Mouse (Mus musculus) frontal cortex, adult (tissue): ENCODE results near the gene Itgb3.

Experiments
- ATAC-seq: cut with Nextera tagmentation; 2 replicates; pipeline ENCODE4 v1.9.2; 2017; ENCODE audit warnings: mild to moderate bottlenecking, moderate library complexity, mixed read lengths; ENCODE audit not compliant: low TSS enrichment

Gene Itgb3

DNA sequence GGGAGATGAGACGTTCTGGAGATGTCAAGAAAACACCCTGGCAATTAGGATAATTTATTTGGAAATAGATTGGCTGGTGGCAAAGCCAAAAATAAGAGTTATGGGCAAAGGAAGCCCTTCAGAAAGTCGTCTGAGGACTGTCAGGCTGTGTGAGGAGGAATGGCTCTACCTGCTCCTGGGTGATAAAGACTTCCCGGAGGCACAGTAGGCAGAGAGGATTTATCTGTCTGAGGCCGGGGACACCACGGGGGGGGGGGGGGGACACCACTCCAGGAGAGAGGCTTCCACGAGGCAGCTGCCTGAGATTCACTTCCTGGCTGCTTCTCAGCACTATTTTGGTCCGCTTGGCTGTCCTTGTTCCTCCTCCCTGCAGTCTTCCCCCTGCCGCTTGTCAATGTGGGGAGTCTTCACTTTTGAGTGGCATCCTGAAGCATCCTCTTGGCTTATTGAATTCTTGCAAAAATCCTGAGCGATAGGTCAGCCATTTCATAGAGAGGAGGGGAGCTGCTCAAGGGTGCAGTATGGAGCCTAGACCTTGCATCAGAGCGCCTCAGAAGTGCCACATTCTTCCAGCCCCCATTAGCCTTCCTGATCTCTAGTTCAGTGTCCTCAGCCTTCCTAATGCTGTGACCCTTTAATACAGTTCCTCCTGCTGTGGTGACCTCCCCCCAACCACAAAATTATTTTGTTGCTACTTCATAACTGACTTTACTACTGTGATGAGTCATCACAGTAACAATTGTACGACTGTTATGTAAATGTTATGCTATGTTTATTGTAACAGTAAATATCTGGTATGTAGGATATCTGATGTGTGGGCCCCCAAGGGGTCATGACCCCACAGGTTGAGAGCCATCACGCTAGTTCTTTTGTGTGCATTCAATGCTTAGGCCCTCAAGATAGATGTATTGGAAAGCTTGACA is 14.5 kb downstream of the Itgb3 start:
- peak; percentile 79 for ATAC-seq

DNA sequence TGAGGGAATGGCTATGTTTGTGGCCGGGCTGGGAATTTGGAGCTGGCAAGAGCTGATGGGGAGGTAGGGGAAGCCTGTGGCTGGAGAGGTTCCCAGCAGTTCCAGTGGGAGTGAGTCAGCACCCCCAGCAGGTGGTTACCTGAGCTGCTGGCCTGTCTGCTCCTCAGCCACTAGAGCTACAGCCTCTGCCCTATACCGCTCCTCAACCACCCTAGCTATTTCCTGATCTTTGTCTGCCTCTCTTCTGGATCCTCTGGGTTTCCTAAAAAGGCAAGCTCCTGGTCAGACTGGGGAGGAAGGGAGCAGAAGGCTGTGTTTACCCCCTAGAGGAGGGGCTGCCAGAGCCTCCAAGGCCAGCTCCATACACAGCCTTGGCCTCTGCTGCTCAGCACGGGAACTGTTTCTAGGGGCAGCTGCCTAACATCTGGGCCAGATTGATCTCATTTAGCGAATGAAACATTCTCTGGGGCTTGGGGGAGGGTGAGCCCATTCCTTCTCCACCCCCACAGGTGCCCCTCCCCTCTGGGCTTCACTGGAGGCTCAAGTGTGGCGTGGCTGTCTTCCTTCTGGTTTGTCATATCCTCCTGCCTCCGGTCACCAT is 17.1 kb downstream of the Itgb3 start:
- ATAC-seq = no peak

DNA sequence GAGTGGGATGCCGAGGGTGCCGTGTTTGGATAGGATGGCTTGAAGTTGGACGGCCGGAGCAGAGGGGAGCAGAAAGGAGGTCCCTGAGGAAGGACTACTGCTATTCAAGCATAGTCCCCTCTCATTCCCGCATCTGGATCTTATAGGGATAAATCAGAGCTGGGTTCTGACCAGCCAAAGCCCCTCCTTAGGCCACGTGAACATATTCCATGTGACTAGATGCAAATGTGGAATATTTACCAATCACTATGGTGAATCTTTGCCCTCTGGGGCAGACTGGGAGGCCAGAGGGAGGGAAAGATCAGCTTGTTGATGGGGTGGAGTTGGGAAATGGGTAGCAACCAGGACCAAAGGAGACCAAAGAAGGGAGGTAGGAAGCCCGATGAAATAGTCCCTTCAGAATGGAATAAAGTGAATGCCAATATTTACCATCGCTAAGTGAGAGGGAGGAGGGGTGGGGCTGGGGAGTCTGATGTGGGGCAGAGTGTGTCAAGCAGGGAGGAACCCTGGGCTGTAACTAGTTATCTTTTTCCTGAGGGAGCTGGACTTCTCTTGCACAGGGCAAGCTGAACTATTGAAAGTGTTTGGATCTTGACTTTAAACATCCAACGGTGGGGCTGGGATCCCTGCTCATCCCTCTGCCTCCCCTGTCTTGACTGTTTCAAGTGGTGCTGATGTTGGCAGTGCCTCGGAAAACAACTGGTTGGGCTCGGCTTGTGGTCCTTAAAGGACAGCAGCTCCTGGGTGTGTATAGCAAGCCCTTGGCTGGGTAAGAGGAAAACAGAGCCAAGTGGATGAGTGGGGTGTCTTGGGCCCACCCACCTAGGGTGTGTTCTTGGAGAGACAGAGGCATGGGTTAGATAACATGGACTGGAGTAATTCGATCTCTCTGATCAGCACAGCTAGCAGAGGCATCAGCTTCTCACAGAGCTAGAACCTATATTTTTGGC is 17.9 kb downstream of the Itgb3 start:
- no peak for ATAC-seq

DNA sequence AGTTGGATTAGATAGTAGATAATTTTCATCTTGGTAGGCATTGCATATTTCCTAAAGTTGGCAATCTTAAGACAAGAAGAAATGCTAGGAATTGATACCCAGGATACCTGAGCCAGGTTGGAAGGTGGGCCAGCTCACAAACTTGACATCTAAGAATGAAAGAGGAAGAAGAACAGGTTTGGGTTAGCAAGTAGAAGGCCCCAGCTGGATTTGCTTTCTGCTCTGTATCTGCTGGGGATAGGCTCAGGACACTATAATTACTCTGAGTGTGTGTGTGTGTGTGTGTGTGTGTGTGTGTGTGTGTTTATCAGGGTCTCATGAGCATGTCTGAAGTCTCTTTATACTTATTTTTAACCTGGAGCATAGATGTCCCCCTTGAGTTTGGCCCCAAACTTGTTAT is 18.8 kb downstream of the Itgb3 start:
- ATAC-seq = no peak

DNA sequence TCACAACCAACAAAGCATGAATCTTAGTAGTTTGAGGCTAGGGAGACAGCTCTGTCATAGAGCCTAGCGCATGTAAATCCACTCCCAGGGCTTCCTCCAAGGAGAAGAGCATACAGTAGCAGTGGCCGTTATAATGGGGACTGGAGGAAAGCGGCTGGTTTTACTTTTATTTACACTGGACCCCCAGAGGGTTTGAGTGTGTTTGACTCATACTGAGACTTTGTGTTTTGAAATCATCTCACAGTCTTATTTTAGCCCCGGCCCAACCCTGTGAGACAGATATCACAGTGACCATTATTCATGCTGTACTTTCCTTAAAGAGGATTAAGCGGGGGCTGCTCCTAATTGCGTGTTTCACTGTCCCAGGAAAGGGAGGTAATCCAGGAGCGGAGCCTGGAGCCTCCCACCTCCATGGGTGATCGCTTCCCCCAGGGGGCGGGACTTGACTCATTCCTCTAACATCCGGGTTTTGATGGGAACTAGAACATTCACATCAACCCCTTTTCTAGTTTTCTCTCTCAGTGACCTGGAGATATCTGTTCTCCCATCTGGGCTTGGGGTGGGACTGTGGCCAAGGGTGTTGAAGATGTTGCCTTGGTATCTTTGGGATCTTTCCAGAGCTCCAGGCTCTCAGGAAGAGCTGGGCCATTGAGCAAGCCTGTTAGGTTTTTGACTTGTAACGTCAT is 20.0 kb downstream of the Itgb3 start:
- no peak for ATAC-seq

DNA sequence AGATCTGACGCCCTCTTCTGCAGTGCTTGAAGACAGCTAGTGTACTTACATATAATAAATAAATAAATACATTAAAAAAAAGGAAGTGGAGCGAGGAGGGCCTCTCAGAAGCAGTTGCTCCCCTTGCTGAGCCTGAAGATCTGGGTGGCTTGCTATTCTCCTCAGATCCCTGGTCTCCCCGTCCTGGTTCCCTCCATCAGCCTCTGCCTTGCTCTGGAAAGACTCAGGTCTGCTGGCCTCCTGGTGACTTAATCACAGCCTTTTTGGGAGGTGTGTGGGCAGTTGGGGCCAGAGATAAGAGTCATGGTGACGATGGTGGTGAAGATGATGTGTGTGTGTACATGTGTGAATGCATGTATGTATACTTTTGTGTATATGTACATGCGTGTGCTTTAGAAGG is 20.8 kb downstream of the Itgb3 start:
- ATAC-seq = no peak

DNA sequence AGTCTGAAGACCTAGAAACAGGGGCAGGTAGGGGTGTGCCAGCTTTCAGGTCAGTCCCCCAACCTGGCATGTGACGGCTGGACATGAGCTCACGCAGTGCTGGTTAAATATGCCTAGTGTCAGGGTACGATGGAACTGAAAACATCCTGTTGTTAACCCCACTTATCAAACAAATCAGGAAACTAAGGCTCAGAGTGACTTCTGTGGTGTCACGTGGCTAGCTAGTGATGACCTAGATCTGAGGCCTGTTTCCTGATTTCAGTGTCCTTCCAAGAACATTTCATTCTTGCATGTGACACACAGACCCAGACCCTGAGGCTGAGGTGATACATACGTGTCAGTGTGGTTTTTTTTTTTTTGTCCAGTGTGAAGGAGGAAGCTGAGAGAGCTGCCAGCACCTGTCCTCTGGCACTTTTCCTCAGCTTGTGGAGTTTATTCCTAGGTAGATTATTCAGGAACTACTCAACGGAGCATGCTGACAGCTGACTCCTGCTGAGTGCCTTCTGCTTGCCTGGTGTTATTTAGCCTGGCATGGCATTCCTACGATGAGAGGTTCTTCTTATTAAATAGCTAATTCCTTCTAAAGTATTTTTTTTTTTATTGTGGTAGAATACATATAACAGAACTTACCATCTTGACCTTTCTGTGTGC is 22.5 kb downstream of the Itgb3 start:
- no peak for ATAC-seq

DNA sequence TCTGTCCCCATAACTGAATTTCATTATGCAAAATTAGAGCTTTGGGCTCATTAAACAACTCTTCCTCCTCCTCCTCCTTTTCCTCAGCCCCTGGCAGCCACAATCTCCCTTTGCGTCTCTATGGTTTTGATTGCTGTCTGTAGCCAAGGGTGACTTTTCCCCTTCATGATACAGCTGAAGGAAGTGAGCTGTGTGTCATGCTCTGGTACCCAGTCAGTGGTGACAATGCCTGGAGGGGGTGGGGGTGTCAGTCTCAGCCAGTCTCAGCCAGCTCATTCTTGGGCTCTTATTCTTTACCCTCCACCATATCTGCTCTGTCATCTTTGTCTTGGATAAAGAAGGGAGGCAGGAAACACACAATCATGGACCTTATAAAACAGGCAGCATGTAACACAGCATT is 23.5 kb downstream of the Itgb3 start:
- ATAC-seq = no peak

DNA sequence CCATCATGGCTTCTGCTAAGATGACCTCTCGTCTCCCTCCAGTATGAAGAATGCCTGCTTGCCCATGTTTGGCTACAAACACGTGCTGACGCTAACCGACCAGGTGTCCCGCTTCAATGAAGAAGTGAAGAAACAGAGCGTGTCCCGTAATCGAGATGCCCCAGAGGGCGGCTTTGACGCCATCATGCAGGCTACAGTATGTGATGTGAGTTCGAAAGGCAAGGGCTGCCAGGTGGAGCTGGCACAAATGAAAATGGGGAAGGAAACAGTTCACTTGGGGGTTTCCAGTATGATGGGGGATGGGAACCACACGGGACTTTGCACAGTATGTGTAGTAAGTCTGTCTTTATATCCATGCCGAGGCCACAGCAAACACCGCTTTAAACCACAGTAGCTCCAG is 29.2 kb downstream of the Itgb3 start:
- no peak for ATAC-seq

DNA sequence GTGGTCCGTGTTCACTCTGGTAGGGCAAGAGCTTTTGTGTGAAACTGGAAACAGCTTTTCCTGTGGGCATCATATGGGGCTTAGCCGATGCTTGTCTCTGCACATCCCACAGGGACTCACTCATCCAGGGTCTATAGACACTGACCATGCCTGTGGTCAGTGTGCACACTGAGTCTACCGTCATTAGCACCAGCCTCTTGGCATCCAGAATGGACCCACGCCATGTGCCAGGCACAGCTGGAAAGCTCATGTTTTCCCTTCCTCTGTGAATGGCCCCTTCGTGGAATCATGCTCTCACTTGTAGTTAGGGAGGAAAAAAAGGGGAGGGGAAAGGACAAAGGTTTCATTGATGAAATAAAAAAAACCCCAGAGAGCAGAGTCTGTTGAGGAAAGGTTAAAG is 30.2 kb downstream of the Itgb3 start:
- no peak for ATAC-seq

DNA sequence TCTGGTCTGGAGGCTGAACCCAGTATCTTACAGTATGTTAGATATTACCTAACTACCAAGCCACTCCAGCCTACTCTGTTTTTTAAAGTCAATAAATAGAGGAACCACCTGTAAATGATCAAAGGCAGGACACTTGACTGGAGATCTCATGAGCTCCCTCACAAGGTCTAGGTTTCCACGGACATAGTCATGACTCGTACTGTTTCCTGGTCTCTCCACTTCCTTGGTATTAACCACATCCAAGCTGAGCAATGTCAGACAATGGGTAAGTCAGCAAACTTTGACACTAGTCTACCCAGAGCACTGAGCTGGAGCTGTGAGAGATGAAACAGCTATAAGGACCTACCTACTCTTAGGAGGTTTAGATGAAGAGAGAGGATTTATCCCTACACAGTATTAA is 31.1 kb downstream of the Itgb3 start:
- ATAC-seq = no peak

DNA sequence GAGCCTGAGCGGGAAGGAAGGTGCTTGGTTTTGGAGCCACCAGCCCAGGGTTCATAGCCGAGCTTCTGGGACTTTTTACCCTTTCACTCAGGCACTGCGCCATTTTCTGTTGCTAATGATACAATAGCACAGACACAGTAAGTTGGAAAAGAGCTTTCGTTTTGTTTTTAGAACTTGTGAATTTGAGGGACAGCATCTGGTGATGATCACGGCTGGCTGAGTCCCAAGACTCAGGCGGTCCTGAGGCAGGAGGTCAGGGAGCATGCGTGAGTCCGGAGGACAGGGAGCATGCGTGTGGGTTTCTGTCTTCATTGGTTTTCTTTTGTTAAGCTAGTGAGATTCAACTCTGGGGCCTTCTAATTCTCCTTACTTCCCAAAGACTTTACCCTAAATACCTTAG is 31.8 kb downstream of the Itgb3 start:
- ATAC-seq = no peak

DNA sequence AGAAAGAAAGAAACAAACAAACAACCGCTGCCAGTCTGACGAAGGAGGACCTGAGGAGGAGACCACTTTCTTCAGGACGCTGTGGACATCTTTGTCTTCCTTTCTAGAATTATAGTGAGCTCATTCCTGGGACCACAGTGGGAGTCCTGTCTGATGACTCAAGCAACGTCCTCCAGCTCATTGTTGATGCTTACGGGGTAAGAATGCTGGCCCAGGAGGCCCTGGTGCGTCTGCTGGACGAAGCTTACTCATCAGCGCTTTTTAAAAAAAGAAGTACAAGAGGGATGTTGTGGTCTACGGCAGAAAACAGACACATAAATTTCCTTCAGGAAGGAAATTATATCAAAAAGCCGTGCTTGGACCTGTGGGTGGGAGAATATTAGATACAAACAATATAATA is 33.1 kb downstream of the Itgb3 start:
- no peak for ATAC-seq

DNA sequence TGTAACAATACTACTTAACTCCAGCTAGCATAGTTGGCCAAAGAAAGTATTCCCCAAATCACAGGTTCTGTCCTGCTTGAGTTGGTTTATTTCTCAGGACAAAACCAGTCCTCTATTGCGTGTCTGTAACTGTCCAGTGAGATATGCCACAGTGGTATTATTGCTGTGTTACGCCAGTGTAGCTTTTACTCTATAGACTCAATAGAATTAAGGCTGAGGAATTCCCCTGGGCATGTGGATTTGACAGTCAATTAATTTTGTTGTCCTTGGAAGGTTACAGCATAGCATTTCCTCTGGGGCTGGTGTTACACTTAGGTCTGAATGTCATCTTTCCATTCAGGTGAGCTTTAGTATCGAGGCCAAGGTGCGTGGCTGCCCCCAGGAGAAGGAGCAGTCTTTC is 35.4 kb downstream of the Itgb3 start:
- ATAC-seq = no peak

DNA sequence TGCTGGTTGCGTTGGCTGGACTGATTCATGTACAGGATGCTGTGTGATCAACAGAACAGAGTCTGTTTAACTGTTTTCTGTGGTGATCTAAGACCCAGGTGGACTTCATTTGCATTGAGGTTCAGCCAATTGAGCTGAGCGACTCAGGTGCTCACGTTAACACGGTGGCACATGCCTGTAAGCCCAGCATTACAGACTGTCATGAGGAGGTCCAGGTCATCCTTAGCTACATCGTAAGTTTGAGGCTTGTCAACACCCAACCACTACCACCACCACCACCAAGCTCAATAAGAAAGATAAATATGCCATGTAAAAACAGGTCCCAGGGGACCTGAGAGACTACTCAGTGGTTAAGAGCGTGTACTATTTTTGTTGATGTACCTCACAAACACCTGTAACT is 37.6 kb downstream of the Itgb3 start:
- no peak for ATAC-seq

DNA sequence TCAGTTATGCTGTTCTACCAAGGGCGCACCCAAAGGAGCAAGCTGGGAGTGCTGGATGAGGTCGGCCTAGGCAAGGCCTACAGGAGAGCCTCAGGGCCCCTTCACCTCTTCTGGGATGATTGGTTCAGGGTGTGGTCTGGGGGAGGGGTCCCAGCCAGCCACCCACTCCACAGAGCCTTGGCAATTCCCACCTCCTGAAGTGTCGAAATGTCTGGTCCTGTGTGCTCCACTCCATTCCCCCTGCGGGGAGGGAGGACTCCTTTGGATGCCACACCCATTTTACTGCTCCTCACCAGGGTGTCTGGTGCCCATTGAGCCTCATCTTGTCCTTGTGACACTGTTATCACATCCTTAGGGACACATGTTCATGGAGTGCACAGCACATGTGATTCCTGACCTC is 38.4 kb downstream of the Itgb3 start:
- ATAC-seq = no peak

DNA sequence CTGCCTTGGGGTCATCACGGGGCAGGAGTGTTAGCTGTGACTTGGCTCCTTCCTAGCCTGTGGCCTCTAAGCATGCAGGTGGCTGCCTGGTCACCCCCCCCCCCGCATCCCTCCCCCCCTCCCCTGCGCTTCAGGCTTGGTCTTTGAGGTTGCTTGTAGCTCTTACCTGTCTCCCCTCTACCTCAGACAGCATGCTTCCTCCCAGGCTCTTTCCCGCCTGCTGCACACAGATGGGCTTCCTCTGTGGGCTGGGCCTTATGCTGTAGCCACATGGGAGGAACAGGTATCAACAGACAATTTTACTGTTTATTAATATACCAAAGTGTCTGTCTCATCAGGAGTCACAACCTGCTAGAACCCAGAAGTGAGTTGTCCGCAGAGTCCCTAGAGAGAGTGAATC is 38.8 kb downstream of the Itgb3 start:
- no peak for ATAC-seq

DNA sequence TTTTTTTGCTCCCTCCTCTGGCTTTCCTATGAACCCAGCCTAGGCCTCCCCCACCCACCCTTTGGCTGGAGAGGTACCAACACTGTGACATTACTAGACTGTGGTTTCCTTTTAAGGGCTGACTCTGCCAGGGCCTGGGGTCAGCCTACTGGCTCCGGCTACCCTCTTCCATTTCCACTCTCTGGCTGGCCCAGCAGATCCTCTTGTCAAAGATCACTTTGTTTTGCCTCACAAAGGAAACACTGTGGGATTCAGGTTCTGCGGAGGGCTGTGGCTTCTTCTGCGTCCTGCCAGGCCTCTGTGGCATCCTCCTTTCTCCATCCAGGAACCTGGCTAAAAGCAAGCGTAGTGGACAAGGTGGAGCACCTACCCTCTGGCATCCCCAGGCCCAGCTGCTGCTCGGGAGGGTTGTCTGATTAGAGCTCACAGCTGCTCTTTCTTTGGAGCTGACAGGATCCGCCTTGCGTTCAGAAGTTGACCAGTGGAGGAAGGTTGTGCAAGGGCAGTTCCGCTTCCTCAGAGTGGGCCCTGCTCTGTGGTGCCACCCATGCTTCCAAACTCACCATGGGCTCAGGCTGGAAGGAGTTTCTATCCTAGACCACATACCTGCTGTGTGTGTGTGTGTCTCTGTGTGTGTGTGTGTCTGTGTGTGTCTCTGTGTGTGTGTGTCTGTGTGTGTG is 39.5 kb downstream of the Itgb3 start:
- ATAC-seq = no peak

DNA sequence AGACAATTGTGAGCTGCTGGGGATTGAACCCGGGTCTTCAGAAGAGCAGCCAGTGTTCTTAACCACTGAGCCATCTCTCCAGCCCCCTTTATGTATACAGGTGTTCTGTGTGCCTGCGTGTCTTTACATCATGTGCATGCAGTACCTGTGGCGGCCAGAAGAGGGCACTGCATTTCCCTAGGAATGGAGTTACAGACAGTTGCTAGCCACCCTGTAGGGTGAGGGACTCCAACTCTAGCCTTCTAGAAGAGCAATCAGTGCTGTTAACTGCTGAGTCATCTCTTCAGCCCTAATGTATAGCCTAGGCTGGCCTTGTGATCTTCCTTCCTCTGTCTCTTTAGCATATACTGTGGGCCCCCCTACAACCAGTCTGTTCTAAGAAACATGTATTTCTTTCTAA is 40.8 kb downstream of the Itgb3 start:
- no peak for ATAC-seq

DNA sequence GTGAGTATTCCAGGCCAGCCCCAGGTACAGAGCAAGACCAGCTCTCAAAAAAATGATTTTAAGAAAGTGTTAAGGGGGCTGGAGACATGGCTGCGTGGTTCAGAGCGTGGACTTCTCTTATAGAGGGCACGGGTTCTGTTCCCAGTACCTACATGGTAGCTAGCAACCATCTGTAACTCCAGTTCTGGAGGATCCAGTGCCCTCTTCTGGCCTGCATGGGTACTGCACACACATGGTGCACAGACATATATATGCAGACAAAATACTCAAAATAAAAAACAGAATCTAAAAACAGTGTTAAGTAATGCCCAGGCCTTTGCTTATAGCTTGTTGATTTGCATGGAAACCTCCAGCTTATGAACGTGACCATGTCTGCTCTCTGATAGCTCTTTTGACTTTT is 52.8 kb downstream of the Itgb3 start:
- ATAC-seq = no peak

DNA sequence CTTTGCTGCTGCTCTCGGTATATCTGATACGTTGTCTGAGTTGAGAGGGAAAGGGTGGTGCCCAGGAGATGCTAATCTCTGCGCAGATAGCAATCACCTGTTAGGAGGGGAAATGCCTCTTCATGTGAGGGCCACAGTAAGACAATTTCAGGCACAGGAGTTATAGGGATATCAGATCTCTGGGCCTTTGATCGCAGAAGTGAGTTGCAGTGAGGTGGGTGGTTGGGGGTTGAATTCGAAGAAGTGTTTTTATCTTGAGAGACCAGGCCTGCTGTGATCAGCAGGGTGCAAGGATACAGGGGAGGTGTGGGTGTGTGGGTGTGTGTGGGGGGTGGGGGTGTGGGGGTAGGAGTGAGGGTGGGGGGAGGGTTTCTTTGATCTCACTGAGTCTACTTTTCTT is 53.3 kb downstream of the Itgb3 start:
- ATAC-seq = no peak
